Comparison of ENCODE assay signal across 9 mouse cellular contexts in genomic region chr5:144794687-144795086, GRCm38 (mm10). TPM values are rescaled to one million over a fixed set of nuclear protein-coding genes. Genes with fewer than 3 reads are reported as not detected.
DNase-seq lines count a peak whose midpoint lies in the region; ATAC-seq and TF ChIP-seq lines count a peak whose summit lies in the region.
"Had no signal": no experiment of that assay in that cellular context is flagged by ENCODE, and none has a peak within 500 bp of the region (broad histone marks: within the 10 kb centered on the region; RNA-seq: fewer than 3 reads in every experiment).

No protein-coding gene starts in this region.

- no peak for TF ChIP-seq CTCF in Patski (IDR thresholded peaks at IDR 0.05)

- H3K9ac ChIP-seq in embryonic facial prominence, embryonic 13.5 days, result no peak overlapping the region

- POLR2A ChIA-PET in Patski (lab: Charles Lee), result interaction anchor here (1.0 kb wide), 1 partner anchor 13 kb away, joined by 3 read pairs; no protein-coding TSS in a partner anchor

- WGBS in embryonic facial prominence, embryonic 13.5 days, result 80% methylated on average over 6 of the region's 6 CpGs

- intact Hi-C loops in left cerebral cortex, postnatal 25 days (cut with DNase I), result loop anchor here (10.0 kb wide), 1 partner anchor 1070 kb away; no protein-coding TSS in a partner anchor

- in situ Hi-C loops in Patski (cut with MboI; ENCODE audit: low pct_unique_long_range_greater_than_20kb), result no loop called here

- CTCF ChIA-PET in Patski (lab: Charles Lee), result interaction anchor here (0.7 to 4.9 kb wide), 10 partner anchors 9 to 194 kb away, joined by 3 to 22 read pairs (median 3); no protein-coding TSS in a partner anchor

- H3K4me2 ChIP-seq in embryonic facial prominence, embryonic 13.5 days, result no peak overlapping the region

- no peaks in the 10 kb centered on the region for H3K4me1 ChIP-seq in embryonic facial prominence, embryonic 13.5 days

- ATAC-seq in Patski, result peak; percentile 48
- ATAC-seq in embryonic facial prominence, embryonic 13.5 days (ENCODE audit: insufficient number of reproducible peaks, insufficient read depth, low FRiP score, low TSS enrichment, low read depth), result 0 out of 2 replicates have a peak, but pooled peaks have one; percentile 10

- peak; percentile 12 for DNase-seq in gastrocnemius, adult 18-20 months (ENCODE audit: low spot score)
- DNase-seq in gastrocnemius, postnatal 25 days, result no peak
- DNase-seq in 3T3-L1 (ENCODE audit: low read depth, low spot score) (peak; percentile 57), Patski (ENCODE audit: low read depth, low spot score) (no peak)
- peak; percentile 46 to 58 for DNase-seq in left cerebral cortex, postnatal 25 days (ENCODE audit: low spot score in 2 of 2)
- DNase-seq in retina, embryonic 14.5 days (ENCODE audit: low spot score), result peak; percentile 59
- no peak for DNase-seq in spleen, postnatal 36 days (ENCODE audit: low spot score in 2 of 2)

- no peak overlapping the region for H3K27ac ChIP-seq in embryonic facial prominence, embryonic 13.5 days
- H3K27ac ChIP-seq: macrophage had no signal

- peaks cover 100% of the 10 kb centered on the region for H3K36me3 ChIP-seq in embryonic facial prominence, embryonic 13.5 days

- H3K27me3 ChIP-seq in Patski, result no peaks in the 10 kb centered on the region
- no peaks in the 10 kb centered on the region for H3K27me3 ChIP-seq in embryonic facial prominence, embryonic 13.5 days

- no peaks in the 10 kb centered on the region for H3K9me3 ChIP-seq in embryonic facial prominence, embryonic 13.5 days

- H3K4me3 ChIP-seq in embryonic facial prominence, embryonic 13.5 days, result no peak overlapping the region

RNA-seq across cellular contexts. Expression of gene Trrap, which starts 27.2 kb away (rescaled TPM):
- 10 to 100 TPM; 25.2 to 25.4 TPM for total RNA-seq in gastrocnemius, adult 18-20 months (2021)
- 10 to 100 TPM; 27.1 to 29.1 TPM for total RNA-seq in gastrocnemius, postnatal 25 days (2021)
- polyA plus RNA-seq in Patski (2021), result 76.0 TPM
- polyA plus RNA-seq in embryonic facial prominence, embryonic 13.5 days (2015; fragmentation: Nextera tagmentation; extraction: Ambion mirVana), result 89.5 and 93.9 TPM in 2 replicates
- 100 to 1,000 TPM; 154 to 169 TPM for total RNA-seq in left cerebral cortex, postnatal 25 days (2021)

RNA-seq across cellular contexts. Expression of gene Tmem130, which starts 33.1 kb away (rescaled TPM):
- not detected for total RNA-seq in gastrocnemius, adult 18-20 months (2021)
- not detected for total RNA-seq in gastrocnemius, postnatal 25 days (2021)
- polyA plus RNA-seq in Patski (2021), result 0.09 TPM
- 2.0 and 2.1 TPM in 2 replicates for polyA plus RNA-seq in embryonic facial prominence, embryonic 13.5 days (2015; fragmentation: Nextera tagmentation; extraction: Ambion mirVana)
- 100 to 1,000 TPM; 174 to 185 TPM for total RNA-seq in left cerebral cortex, postnatal 25 days (2021)
- polyA plus RNA-seq: macrophage had no signal

Comparison
In these comparisons a context has a peak if more than half of its experiments do, and no peak if none do; other contexts are left out.
1. DNase-seq: peak in gastrocnemius, adult 18-20 months (single experiment), 3T3-L1 (single experiment), left cerebral cortex, postnatal 25 days (2 of 2) and retina, embryonic 14.5 days (single experiment); none in gastrocnemius, postnatal 25 days (single experiment), Patski (single experiment) and spleen, postnatal 36 days (0 of 2).
2. RNA of gene Trrap, which starts 27.2 kb away (total RNA-seq): 154 to 169 TPM in left cerebral cortex, postnatal 25 days; 27.1 to 29.1 TPM in gastrocnemius, postnatal 25 days and 25.2 to 25.4 TPM in gastrocnemius, adult 18-20 months; every median in the first group is over 4 times any median in the second.
3. RNA of gene Tmem130, which starts 33.1 kb away (total RNA-seq): 174 to 185 TPM in left cerebral cortex, postnatal 25 days; not detected in gastrocnemius, adult 18-20 months and not detected in gastrocnemius, postnatal 25 days; every median in the first group is over 100 times any median in the second.